ENCODE assay signal across 15 mouse cellular contexts in genomic region chr8:116848042-116848441, GRCm38 (mm10).
"Had no signal": no experiment of that assay in that cellular context is flagged by ENCODE, and none has a peak within 500 bp of the region (broad histone marks: within the 10 kb centered on the region; RNA-seq: fewer than 3 reads in every experiment).

No protein-coding gene starts in this region.

- H3K27me3 ChIP-seq: megakaryocyte, embryonic 14.5 days; midbrain, embryonic 13.5 days; midbrain, embryonic 15.5 days; neural tube, embryonic 12.5 days; stomach, embryonic 15.5 days had no signal

- ATAC-seq: midbrain, embryonic 13.5 days; midbrain, embryonic 15.5 days had no signal

- DNase-seq: lung, adult 18-20 months; lung, embryonic 14.5 days; lung, postnatal 10 days; right cerebral cortex, postnatal 25 days; thymus, adult 2 months; thymus, postnatal 25 days; thymus, postnatal 4 days had no signal

- H3K4me1 ChIP-seq: megakaryocyte, embryonic 14.5 days; midbrain, embryonic 13.5 days; midbrain, embryonic 15.5 days; neural tube, embryonic 12.5 days; stomach, embryonic 15.5 days had no signal

- H3K9ac ChIP-seq: lung, embryonic 14.5 days; midbrain, embryonic 13.5 days; midbrain, embryonic 15.5 days; neural tube, embryonic 12.5 days; stomach, embryonic 15.5 days had no signal

- H3K36me3 ChIP-seq: midbrain, embryonic 13.5 days; midbrain, embryonic 15.5 days; neural tube, embryonic 12.5 days; stomach, embryonic 15.5 days had no signal

- H3K4me2 ChIP-seq: lung, embryonic 14.5 days; midbrain, embryonic 11.5 days; midbrain, embryonic 13.5 days; midbrain, embryonic 15.5 days; neural tube, embryonic 12.5 days; stomach, embryonic 15.5 days had no signal

- H3K9me3 ChIP-seq: midbrain, embryonic 15.5 days; neural tube, embryonic 12.5 days; stomach, embryonic 15.5 days had no signal

- H3K4me3 ChIP-seq: megakaryocyte, embryonic 14.5 days; midbrain, embryonic 13.5 days; midbrain, embryonic 15.5 days; neural tube, embryonic 12.5 days; stomach, embryonic 15.5 days had no signal

- H3K27ac ChIP-seq: macrophage; midbrain, embryonic 13.5 days; midbrain, embryonic 15.5 days; neural tube, embryonic 12.5 days; stomach, embryonic 15.5 days; stomach, postnatal 0 days had no signal
